Mouse (Mus musculus): ENCODE results near the gene Prr30. TPM values are rescaled to one million over a fixed set of nuclear protein-coding genes. Genes with fewer than 3 reads are reported as not detected.

Prr30 gene
- polyA plus RNA-seq (2017; shearing (Covaris generic)): not detected

GRCm38 (mm10) chr14:101200230-101200629 lies at the start of gene Prr30:
Prr30 (minus strand) TSS chr14:101200330.

Data from activated CD4-positive, CD25-positive, alpha-beta regulatory T cell, adult 9 weeks (primary cell).